Mouse (Mus musculus) kidney, postnatal 14 days (tissue): ENCODE measurements around the gene Nudt1.

Experiments
- DNase-seq: peaks from one replicate; pipeline ENCODE4 v3.0.0; 2022; ENCODE audit warnings: mixed read lengths

Gene Nudt1

DNA sequence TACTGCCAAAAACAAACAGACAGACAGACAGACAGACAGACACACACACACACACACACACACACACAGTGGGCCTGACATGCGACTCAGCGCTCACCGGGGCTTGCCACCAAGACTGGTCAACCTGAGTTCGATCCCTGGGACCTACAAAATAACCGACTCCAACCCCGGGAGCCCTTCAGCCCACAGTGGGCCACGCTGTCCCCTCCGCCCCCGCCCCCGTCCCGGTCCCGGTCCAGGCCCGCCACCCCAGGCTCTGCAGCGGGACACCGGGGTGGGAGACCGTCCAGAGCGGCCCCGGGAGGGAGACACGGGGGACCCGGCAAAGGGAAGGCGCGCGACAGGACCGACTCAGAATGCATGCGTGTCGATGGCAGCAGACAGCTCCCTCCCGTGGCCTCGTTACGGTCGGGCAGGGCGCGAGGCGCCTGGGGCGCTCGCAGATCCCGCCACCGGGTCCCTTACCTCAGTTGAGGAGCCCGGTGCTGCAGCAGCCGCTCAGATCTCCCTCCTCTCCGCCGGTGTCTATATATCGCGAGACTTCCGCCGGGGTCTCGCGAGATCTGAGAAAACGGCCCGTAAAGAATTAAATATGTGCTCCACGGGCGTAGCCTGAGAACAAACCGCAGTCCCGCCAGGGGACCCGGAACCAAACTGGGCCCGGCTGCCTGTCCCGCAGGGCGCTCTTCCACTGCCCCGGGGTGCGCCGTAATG is at the start of gene Nudt1, which contains the start of gene Mad1l1:
TSS of gene Nudt1 (plus strand) at position 615 of the 714 bp plus-strand sequence.
TSS of gene Mad1l1 (minus strand) at position 511 of the 714 bp plus-strand sequence.
- peak; percentile 96 for DNase-seq

GRCm38 (mm10) chr5:140276779-140277178 is 44.7 kb upstream of the Nudt1 start:
- DNase-seq = no peak

DNA sequence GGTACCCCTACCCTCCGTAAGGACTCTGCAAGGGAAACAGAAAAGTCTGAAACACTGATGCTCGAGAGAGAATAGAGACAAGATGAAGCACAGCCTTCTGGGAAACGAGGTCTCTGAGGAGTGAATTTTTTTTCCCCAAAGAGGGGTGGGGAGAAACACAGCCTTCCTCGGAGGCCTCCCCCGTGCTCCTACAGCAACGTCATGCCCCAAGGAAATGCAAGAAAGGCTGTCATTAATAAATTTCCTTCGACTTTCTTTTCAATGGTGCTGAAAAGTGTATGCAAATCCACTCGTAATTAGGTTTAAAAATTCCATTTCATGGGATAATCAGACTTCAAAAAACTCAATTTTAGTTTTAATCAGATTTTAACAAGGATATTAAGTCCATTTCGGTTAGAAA is 41.3 kb upstream of the Nudt1 start:
- no peak for DNase-seq

DNA sequence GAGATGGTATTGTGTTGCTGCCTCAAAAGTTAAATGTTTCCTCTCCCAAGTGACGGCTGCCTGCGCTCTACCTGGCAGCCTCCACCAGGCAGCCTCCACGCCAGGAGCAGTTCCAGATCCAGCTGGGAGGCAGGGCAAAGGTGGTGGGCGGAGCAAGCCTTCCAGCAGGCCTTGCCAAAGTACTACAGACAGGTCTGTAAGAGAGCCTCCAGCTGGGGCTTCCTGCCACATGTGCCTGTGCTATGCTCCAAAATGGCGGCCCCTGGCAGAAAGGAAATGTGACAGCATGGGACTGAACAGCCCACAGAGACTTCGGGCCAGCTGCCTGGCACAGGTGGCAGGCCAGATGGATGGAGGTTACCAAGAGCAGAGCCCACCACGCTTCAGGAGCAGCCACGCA is 39.1 kb upstream of the Nudt1 start:
- DNase-seq = peak; percentile 70

DNA sequence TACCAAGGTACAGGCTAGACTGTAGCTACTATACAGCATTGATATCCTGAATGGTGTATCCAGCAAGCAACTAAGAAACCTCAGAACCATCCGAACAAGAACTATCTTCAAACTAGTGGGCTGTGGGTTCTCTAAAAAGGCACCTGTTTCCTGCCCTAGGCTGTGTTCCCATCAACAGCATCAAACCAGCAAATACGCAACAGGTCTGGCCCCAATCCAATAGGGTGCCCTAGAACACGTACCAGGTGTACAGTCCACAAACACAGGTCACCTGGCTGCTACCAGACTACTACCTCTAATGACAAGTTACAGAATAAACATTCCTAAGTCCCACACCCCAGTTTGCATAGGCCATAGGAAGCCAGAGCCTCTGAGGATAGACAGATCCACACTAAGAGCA is 38.6 kb upstream of the Nudt1 start:
- no peak for DNase-seq

GRCm38 (mm10) chr5:140284011-140284410 is 37.4 kb upstream of the Nudt1 start:
- no peak for DNase-seq

GRCm38 (mm10) chr5:140284761-140285160 is 36.7 kb upstream of the Nudt1 start:
- DNase-seq = no peak

DNA sequence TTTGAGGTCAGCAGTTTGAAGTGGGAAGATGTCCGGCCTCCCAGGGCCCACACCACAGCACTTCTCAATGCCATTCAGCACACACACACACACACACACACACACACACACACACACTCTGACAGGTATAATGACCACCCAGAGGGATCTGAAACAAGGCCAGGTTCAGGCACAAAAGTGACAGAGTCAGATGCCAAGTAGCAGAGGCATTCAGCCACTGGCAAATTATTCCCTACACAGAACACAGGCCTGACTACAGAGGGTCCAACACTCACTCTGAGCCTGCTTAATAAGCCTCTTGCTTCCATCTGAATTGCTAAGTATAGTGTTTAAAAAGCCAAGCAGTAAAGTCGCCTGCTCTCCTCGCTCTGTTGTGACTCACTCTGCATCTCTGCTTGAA is 33.2 kb upstream of the Nudt1 start:
- no peak for DNase-seq

- peak; percentile 13 for DNase-seq
These were observed 32.3 kb upstream of the Nudt1 start for GRCm38 (mm10) chr5:140289161-140289560.

DNA sequence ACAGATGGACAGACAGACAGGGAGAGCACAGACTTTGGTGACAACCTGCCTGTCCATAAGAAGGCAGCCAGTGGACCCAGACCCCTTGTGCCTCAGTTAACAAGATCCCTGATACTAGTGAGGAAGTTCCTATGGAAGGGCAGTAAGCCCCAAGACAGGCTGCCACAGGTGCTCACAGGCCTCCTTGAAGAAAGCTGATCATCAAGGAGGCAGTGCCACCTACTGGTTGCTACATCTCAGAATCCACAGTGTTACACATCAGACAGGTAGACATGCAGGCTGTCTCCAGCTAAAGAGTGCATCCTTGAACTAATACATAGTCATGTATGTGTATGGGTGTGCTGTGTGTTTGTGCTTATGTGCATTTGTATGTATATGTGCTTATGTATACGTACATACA is 29.3 kb upstream of the Nudt1 start:
- peak; percentile 70 for DNase-seq

- DNase-seq = no peak
These were observed 23.2 kb upstream of the Nudt1 start for GRCm38 (mm10) chr5:140298291-140298690.

- no peak for DNase-seq
These were observed 15.4 kb upstream of the Nudt1 start for GRCm38 (mm10) chr5:140306016-140306415.

DNA sequence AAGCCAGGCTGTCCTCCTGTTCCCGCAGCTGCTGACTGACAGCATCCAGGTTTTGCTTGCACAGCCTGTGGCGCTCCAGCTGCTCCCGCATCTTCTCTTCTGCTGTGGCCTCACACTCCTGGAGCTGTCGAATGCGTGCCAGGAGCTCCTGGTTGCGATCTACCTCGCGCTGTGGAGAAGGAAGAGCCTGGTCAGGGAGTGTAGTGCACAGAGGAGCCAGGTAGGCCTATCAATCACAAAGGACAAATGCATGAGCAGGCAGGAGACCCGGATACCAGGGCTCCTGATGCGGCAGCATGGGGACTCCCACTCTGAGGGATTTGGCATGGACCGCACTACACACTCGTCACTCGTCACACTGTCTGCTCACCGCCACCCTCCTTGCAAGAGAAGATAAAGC is 13.9 kb upstream of the Nudt1 start:
- no peak for DNase-seq

- DNase-seq = no peak
These were observed 4.7 kb upstream of the Nudt1 start for GRCm38 (mm10) chr5:140316716-140317115.

- no peak for DNase-seq
These were observed 510 bp downstream of the Nudt1 start for GRCm38 (mm10) chr5:140321756-140322575.

- DNase-seq = no peak
These were observed 2.6 kb downstream of the Nudt1 start for GRCm38 (mm10) chr5:140324058-140324457.

DNA sequence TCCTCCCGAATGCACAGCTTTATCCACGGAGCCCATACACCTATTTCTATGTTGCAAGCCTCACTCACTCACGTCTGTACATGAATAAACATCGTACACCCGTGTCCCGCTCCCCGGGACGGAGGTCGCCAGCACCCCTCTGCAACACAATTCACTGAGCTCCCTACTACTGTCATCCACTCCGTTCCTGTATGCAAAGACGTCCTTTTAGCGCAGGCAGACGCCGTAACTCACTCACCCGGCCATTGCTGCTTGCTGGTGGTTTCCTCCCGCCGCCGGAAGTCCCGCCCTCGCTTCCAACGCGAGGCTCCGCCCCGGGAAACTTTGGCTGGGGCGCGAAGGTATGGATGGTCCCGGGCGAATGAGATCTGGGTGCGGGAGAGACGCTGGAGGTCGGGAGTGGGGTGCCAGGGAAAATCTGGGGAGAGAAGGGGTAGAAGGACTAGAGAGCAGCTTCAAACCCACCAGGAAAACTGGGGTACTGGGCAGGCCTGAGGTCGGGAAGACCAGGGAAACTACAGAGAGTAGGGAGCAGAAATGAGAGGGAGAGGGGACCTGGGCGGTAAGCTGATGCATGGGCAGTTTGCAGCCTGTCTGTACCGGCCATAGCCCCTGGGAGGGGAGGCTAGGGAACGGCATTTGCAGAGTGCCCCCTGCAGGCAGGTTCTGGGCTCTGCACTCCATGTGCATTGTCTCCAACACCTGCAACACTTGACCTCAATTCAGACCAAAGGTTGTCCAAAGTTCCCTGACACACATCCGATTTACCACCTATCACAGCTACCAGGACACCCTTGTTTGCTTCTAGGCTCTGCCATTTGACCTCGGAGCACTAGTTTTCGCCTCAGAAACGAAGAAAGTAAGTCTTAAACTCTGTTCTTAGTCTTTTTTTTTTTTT is 10.4 kb downstream of the Nudt1 start, which contains the start of gene Mrm2:
TSS of gene Mrm2 (minus strand) at position 284 of the 898 bp plus-strand sequence.
- peak; percentile 88 for DNase-seq

DNA sequence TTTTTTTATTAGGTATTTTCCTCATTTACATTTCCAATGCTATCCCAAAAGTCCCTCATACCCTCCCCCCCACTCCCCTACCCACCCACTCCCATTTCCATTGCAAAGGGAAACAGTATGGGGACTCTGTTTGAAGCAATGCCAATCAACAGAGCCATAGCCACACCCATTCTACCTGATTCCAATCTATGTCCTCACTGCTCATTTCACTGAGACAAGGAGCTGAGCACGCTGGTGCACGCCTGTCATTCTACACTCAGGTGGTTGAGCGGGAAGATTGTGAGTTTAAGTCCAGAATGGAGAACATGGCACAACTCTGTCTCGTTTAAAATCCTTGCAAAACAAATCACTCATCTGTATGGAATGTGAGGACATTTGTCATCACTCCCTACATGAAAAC is 11.1 kb downstream of the Nudt1 start:
- no peak for DNase-seq

DNA sequence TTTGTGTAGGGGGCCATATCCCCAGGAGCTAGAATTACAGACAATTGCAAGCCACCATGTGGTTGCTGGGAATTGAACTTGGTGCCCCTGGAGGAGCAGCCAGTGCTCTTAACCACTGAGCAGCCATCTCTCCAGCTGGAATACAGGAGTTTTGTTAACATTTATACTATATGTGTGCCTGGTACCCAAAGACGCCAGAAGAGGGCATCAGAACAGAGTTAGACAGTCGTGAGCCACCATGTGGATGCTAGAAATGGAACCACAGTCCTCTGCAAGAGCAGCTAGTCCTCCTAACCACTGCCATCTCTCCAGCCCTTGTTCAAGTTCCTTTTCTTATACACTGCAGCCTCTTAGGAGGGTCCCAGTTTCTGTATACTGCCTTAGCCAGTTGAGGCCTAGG is 12.2 kb downstream of the Nudt1 start:
- no peak for DNase-seq

- no peak for DNase-seq
These were observed 15.2 kb downstream of the Nudt1 start for GRCm38 (mm10) chr5:140336680-140337079.

DNA sequence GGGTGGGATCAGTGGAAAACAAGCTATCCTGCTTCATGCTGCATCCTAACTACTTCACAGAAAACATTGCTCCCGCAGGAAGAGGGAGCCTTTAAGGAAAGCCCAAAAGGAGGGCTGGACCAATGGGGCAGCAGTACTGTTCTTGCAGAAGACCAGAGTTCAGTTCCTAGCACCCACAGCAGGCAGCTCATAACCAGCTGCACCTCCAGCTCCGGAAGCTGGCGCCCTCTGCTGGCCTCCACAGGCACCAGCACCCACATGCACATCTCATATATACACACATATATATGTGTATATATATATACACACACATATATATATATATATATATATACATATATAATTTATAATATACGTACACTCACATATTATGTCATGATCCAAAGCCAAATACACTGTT is 17.3 kb downstream of the Nudt1 start:
- DNase-seq = no peak

- no peak for DNase-seq
These were observed 18.4 kb downstream of the Nudt1 start for GRCm38 (mm10) chr5:140339836-140340235.

DNA sequence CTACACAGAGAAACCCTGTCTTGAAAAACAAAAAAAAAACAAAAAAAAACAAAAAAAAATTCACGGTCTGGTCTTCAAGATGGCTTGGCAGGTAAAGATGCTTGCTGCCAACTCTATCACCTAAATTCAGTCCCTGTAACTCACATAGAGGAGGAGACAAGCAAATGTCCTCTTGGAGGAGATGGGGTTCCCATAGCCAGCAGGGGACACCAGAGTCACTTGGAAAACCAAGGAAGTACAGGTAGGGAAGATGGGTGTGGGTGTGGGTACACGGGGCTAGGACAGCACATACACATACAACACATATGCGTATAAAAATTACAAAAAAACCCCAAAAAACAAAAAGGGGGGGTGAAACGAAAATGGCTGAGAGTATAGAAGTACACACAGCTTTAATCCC is 21.4 kb downstream of the Nudt1 start:
- no peak for DNase-seq
